Mouse (Mus musculus) ES-E14 (cell line): ENCODE measurements at regions not wholly inside any gene's neighbourhood (a gene's known extent, or its start where the extent isn't known, plus 50 kb on each side); places are given as distances from the start of the nearest gene placed in this dataset.

Experiments used
- DNase-seq: peaks from one replicate; pipeline ENCODE4 v3.0.0-alpha.2; 2013; ENCODE audit warnings: low read depth, low spot score
- H3K27ac ChIP-seq: 2 replicates; pipeline ENCODE4 v1.5.1; 2012; ENCODE audit warnings: low read depth, mild to moderate bottlenecking, low read length, moderate library complexity, mixed read lengths; ENCODE audit not compliant: poor library complexity, insufficient read depth, severe bottlenecking
- H3K36me3 ChIP-seq: 2 replicates; pipeline ENCODE4 v1.6.1; 2012; ENCODE audit warnings: mild to moderate bottlenecking, low read length, moderate library complexity, mixed read lengths; ENCODE audit not compliant: control insufficient read depth, poor library complexity, insufficient read depth, severe bottlenecking
- H3K4me1 ChIP-seq, 2 experiments: fragments of 150-350 bp in 1 of 2; sonication (generic) in 1 of 2; 2 replicates each; pipeline ENCODE4 v1.6.1; 2012; ENCODE audit warnings: low read length in 2 of 2, mild to moderate bottlenecking in 1 of 2, mixed read lengths in 1 of 2; ENCODE audit not compliant: control insufficient read depth in 2 of 2, insufficient read depth in 2 of 2, poor library complexity in 1 of 2
- H3K4me3 ChIP-seq, 2 experiments: fragments of 150-350 bp in 1 of 2; sonication (generic) in 1 of 2; 2 replicates each; pipeline ENCODE4 v1.5.1; 2012; ENCODE audit warnings: low read length in 2 of 2, low read depth in 1 of 2, mild to moderate bottlenecking in 1 of 2, mixed read lengths in 1 of 2; ENCODE audit not compliant: insufficient read depth in 1 of 2, poor library complexity in 1 of 2, severe bottlenecking in 1 of 2
- H3K9ac ChIP-seq: 2 replicates; pipeline ENCODE4 v1.6.1; 2012; ENCODE audit warnings: low read depth, mild to moderate bottlenecking, low read length, mixed read lengths; ENCODE audit not compliant: poor library complexity, insufficient read depth, severe bottlenecking
- H3K9me3 ChIP-seq: fragments of 150-350 bp; sonication (generic); 2 replicates; pipeline ENCODE4 v1.6.1; 2012; ENCODE audit warnings: low read depth, mild to moderate bottlenecking, low read length; ENCODE audit not compliant: control insufficient read depth, insufficient read depth
- CHD2 ChIP-seq: IDR thresholded peaks from 2 replicates; pipeline ENCODE4 v1.6.1; 2014; ENCODE audit warnings: mild to moderate bottlenecking, low read depth, low read length, inconsistent platforms
- HCFC1 ChIP-seq: IDR thresholded peaks from 2 replicates; pipeline ENCODE4 v1.6.1; 2012; ENCODE audit warnings: low read length, inconsistent platforms, borderline replicate concordance; ENCODE audit not compliant: insufficient read depth
- MAFK ChIP-seq: IDR thresholded peaks from 2 replicates; pipeline ENCODE4 v1.6.1; 2014; ENCODE audit warnings: mild to moderate bottlenecking, low read depth, low read length, inconsistent platforms; ENCODE audit not compliant: insufficient read depth
- ZC3H11A ChIP-seq: IDR thresholded peaks from 2 replicates; pipeline ENCODE4 v1.6.1; 2012; ENCODE audit warnings: low read depth, mild to moderate bottlenecking, inconsistent platforms, low read length, borderline replicate concordance
- ZNF384 ChIP-seq: IDR thresholded peaks from 2 replicates; pipeline ENCODE4 v1.6.1; 2012; ENCODE audit warnings: low read depth, low read length, inconsistent platforms
- in situ Hi-C, 2 experiments: fragments of 600-800 bp; cut with MboI; formaldehyde crosslinking; loops; one replicate each; pipeline ENCODE4 v1.15.1; 2025; ENCODE audit warnings: low sequenced_read_pairs in 2 of 2, inconsistent platforms in 1 of 2; ENCODE audit not compliant: unreplicated experiment in 2 of 2

GRCm38 (mm10) chr9:41508746-41509145 lies 347.2 kb upstream of the Ubash3b start:
- no peaks in the 10 kb centered on the region for H3K36me3 ChIP-seq
- no peak overlapping the region for H3K27ac ChIP-seq
- TF ChIP-seq ZC3H11A (no peak), MAFK (no peak), CHD2 (no peak), HCFC1 (no peak), ZNF384 (no peak)
- no peaks in the 10 kb centered on the region for H3K4me1 ChIP-seq
- no peak overlapping the region for H3K4me3 ChIP-seq
- H3K9ac ChIP-seq: no peak overlapping the region
- no peaks in the 10 kb centered on the region for H3K9me3 ChIP-seq
- no peak for DNase-seq
- in situ Hi-C loops: no loop called here

GRCm38 (mm10) chr9:41498326-41498725 lies 336.8 kb upstream of the Ubash3b start:
- no peak overlapping the region for H3K9ac ChIP-seq
- no peak for DNase-seq
- H3K9me3 ChIP-seq: no peaks in the 10 kb centered on the region
- H3K27ac ChIP-seq: no peak overlapping the region
- in situ Hi-C loops: no loop called here
- no peak for TF ChIP-seq ZNF384
- TF ChIP-seq HCFC1: no peak
- TF ChIP-seq CHD2: no peak
- TF ChIP-seq ZC3H11A: no peak
- TF ChIP-seq MAFK: no peak
- no peak overlapping the region for H3K4me3 ChIP-seq
- no peaks in the 10 kb centered on the region for H3K4me1 ChIP-seq
- no peaks in the 10 kb centered on the region for H3K36me3 ChIP-seq

- no peaks in the 10 kb centered on the region for H3K36me3 ChIP-seq
These were observed 328.6 kb upstream of the Ubash3b start for GRCm38 (mm10) chr9:41490112-41490511.

GRCm38 (mm10) chr9:41488046-41488445 lies 326.5 kb upstream of the Ubash3b start:
- no peak overlapping the region for H3K4me3 ChIP-seq
- no peaks in the 10 kb centered on the region for H3K36me3 ChIP-seq
- H3K27ac ChIP-seq: no peak overlapping the region
- no peak for DNase-seq
- no peaks in the 10 kb centered on the region for H3K9me3 ChIP-seq
- TF ChIP-seq HCFC1: no peak
- no peak for TF ChIP-seq CHD2
- no peak for TF ChIP-seq ZC3H11A
- no peak for TF ChIP-seq MAFK
- TF ChIP-seq ZNF384: no peak
- in situ Hi-C loops: no loop called here
- no peak overlapping the region for H3K9ac ChIP-seq
- no peaks in the 10 kb centered on the region for H3K4me1 ChIP-seq

More at GRCm38 (mm10) chr9:41490112-41490511, 328.6 kb upstream of the Ubash3b start:
- no peak overlapping the region for H3K27ac ChIP-seq
- no peak for DNase-seq
- no peak for TF ChIP-seq ZC3H11A
- H3K4me1 ChIP-seq: no peaks in the 10 kb centered on the region
- H3K4me3 ChIP-seq: no peak overlapping the region
- H3K9ac ChIP-seq: no peak overlapping the region
- in situ Hi-C loops: no loop called here
- no peaks in the 10 kb centered on the region for H3K9me3 ChIP-seq

DNA sequence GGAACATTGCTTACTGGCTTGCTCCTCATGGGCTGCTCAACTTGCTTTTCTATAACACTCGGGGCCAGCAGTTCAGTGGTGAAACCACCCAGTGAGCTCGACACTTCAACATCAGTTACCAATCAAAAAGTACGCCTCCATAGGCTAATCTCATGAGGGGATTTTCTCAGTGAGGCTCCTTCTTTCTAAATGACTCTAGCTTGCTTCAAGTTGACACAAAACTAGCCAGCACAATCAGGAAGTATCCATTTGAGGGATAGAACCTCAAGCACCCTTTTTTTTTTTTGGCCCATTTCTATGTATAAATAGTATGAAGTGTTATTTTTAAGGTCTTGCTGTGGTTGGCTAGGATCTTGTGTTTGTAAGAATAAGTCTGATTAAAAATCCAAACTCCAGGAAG lies 321.7 kb upstream of the Ubash3b start:
- H3K4me1 ChIP-seq: no peaks in the 10 kb centered on the region
- H3K36me3 ChIP-seq: no peaks in the 10 kb centered on the region
- no peak for DNase-seq
- H3K9ac ChIP-seq: no peak overlapping the region
- no peak overlapping the region for H3K4me3 ChIP-seq
- H3K27ac ChIP-seq: no peak overlapping the region
- in situ Hi-C loops: no loop called here
- H3K9me3 ChIP-seq: no peaks in the 10 kb centered on the region
- no peak for TF ChIP-seq HCFC1
- TF ChIP-seq ZC3H11A: no peak
- no peak for TF ChIP-seq ZNF384
- TF ChIP-seq CHD2: no peak
- no peak for TF ChIP-seq MAFK
